Mouse (Mus musculus): ENCODE data around the gene Lgals9.
A peak's percentile ranks its signal among the peaks of the same experiment; 100 is the strongest.

Lgals9 gene

DNA sequence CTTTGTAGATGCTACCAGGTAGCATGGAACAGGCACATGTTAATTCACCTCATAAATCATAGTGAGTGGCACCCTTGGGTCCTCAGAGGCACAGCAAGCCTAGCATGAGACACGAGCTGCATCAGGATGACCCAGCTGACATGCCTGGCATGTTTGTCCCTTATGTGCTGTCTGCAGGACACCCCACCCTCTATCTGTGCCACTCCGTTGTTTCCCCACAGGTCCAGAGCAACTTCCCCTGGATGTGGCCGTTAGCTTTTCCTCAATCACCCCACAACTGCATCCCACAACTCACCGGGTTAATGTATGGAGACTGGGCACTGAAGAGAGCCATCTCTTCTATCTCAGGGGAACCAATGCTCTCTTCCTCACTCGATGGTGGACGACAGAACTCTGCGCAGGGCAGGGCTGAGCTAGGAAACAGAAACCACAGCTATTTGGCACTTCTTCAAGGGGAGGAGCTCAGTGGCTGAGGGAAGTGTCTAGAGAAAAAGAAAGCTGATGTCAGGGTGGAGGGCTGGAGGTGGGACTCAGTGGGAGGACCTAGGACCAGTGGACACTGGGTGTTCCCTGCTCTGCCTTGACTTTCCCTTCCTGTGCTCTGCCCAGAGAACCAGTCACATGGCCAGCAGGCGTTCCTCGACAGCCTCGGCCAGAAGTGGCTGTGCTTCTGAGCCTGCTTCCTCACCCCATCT lies at the start of gene Lgals9:
Gene Lgals9, minus strand, starts transcription at position 464 of the 695 bp plus-strand sequence.
- DNase-seq (ENCODE audit: low spot score) = peak; percentile 55

GRCm38 (mm10) chr11:79033636-79034035 lies 48.9 kb upstream of the Lgals9 start:
- no peak for DNase-seq (ENCODE audit: low spot score)

GRCm38 (mm10) chr11:79033021-79033420 lies 48.3 kb upstream of the Lgals9 start:
- no peak for DNase-seq (ENCODE audit: low spot score)

DNA sequence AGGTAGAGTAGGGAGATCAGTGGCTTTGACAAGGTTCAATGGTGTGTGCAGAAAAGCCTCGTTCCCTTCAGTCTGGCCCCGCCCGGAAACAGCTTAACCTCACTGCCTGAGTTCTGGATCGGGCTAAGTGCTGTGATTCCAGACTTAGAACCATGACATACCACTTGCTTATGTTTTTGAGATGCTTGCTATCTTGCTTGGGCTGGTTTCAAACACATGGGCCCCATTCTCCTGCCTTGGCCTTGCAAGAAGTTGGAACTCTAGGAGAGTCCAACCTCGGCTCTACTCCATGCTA lies 46.7 kb upstream of the Lgals9 start:
- DNase-seq (ENCODE audit: low spot score) = no peak

DNA sequence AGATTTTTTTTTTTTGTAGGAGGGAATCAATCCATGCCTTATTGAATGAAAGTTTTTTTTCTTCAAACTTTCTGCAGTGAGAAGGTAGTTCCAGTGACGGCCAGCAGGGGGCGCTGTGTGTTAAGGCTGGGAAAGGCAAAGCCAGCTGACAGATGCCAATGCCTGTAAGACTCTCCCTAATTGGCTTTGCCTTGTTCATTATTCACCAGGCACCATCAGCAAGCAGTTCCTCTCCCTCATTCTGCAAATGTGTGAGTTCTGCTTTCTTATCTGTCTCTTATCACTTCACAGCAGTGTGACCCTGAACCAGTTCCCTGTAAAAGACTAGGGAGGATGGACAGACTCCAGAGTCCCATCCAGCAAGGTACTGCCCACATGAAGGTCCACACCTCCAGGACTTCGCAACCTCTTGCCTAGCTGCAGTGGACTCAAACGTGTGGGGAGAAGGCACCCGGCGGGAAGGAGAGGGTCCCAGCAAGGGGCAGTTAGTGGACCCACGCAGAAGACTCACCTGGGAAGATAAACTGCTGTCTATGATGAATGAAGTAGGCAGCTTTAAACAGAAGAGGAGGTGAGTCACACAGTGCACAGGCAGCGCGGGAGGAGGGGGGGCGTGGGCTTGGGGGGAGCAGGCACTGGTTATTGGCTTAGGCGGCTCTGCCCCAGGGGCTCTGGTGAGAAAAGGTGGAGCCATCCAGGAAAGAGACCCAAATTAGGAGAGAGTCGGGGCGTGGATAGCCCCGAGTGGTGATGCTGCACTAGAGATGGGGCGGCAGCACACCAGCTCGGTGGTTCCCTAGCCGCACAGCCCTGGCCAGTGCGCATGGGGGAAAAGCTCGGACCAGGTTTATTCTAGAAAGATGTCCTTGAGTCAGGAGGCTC lies 46.1 kb upstream of the Lgals9 start:
- peak; percentile 87 for DNase-seq (ENCODE audit: low spot score)

DNA sequence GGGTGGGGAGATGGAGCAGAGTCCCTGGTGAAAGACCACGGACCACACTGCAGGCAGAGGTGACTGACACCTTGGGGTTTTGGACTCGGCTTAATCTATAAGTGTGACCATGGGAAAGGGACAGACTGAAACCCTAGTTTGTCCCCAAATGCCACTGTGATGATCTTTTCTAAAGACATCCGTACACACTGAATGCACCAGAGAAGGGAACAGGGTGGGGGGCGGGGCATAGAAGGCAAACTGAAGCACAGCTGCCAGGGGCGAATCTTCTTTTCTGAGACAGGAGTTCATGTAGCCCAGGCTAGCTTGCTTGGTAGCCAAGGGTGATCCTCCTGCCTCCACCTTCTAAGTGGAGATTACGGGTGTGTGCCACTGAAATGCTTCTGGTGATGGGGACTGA lies 39.0 kb upstream of the Lgals9 start:
- no peak for DNase-seq (ENCODE audit: low spot score)

DNA sequence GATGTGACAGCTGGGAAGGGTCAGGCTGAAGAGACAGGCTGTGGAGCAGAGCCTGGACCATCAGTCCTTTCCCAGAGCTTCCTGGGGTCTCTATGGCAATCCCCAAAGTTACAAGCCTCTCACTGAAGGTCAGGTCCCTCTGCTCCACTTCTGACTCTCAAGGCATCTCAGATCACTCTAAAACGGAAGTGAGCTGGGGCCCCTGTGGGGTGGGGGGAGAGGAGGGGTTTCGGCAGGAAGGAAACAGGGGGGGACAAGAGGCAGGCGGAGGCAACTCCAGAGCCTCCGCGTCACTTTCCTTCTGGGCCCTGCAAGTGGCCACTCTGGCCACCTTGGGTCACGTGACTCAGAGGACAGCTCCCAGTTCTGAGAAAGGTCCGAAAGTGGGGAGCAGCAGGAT lies 38.6 kb upstream of the Lgals9 start:
- no peak for DNase-seq (ENCODE audit: low spot score)

DNA sequence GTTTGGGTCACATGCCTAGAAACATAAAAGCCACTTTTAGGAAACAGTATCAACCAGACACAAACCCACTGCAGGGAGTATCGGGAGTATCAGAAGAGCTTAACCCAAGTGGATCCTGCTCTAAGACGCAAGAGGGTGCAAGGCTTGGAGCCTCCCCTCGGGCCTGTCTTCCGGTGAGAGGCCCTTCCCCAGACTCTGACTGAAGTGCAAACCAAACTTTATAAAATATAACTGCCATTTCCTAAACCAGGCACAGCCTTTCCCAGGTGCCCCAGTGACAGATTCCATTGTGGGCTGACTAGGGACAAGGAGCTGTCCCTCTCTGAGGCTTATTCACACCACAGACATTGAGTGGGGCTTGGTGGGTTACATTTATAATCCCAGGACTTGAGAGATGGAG lies 38.1 kb upstream of the Lgals9 start:
- DNase-seq (ENCODE audit: low spot score) = no peak

- no peak for DNase-seq (ENCODE audit: low spot score)
These were observed 35.8 kb upstream of the Lgals9 start for GRCm38 (mm10) chr11:79020535-79021045.

DNA sequence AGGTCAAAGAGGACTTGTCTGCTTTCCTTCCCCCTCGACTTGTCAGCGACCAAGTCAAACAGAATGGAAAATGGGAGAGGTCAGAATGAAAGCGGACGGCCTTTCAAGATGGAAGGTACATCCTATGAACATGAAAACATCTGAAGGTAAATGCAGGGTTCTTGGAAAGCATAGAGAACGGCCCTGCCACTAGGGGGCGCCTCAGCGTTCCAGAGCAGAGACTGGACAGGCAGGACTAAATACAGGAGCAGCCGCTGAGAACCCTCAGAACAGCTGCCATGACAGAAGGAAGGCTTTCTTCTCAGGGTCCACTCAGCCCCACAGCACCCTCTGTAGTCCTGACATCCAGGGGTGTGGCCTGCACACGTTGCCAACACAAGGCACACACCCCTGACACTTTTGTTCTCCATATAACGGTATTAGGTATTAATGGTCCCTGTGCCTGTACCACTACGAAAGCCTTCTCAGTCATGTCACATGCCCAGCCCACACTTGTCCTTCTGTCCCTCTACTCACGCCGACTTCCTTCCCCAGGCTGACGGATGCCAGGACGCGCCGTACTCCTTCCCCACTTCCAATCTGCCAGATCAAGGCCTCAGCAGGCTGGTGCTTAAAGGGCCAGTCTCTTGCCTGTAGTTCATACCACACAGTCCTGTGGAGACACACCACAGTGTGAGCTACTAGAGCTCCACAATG lies 35.2 kb upstream of the Lgals9 start:
- peak; percentile 54 for DNase-seq (ENCODE audit: low spot score)

DNA sequence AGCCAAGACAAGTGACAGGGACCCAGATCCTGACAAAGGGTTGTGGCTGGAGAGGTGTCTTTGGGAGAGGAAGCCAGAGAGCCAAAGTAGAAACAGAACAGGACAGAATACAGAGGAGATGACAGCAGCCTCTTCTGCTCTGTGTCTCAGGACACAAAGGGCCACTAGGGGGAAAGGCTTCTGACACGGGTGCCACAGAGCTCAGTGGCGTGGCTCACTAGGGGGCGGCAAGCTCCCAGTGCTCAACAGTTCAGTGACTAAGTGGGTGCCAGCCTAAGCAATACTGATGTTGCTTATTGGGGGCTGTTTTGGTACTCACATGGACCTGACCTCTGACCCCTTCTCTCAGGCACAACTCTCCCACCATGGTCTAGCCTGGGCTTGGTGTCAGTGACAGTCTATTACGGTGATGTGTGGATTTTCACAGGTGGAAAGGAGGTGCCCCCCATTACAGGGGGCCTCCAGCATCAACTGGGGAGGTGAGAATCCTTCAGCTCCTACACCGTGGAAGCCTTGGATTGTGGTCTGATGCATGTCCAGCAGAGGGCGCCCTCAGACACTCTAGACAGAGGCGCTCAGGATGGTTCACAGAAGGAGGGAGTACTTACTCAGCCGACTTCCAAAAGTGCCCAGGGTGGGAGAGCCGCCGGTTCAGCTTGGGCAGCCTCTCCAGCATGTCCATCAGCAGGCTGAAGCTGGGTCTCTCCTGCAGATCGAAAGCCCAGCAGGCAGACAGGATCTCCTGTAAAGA lies 34.4 kb upstream of the Lgals9 start:
- peak; percentile 77 for DNase-seq (ENCODE audit: low spot score)

DNA sequence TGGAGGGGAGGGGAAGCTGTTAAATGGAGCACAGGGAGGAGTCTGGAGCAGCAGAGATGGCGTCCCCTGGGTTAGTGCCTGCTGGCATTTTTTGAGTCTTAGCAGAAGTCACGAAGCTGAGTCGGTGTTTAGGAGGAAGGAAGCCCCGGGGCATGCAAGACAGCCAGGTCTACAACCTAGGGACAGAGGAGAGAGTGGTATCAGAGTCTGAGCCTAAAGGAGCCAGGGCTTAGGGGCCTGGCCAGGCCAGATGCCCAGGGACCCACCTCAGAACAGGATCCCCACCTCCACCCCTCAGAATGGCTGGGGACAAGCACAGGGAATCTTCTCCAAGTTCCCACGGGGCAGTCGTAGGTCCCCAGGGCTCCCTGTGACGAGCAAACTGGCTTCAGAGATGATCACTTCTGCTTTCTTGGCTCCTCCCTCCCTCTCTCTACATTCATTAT lies 32.4 kb upstream of the Lgals9 start:
- no peak for DNase-seq (ENCODE audit: low spot score)

DNA sequence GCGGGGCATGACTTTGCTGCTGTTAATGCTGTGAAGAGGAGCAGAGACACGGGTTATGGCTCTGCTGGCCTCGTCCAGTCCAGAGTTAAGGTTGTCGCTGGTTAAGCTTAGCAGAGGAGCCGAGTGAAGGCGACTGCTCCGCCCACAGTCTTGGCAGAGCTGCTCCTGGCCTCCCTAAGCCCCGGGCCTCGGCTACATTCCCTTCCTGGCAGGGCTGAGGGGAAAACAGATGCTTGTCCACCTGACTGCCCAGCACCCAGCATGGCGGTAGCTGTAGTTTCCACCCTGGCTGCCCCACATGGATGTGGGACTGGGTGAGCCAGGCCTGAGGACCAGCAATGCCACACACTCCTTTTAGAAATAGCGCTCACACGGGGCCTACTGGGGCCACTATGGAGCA lies 31.5 kb upstream of the Lgals9 start:
- DNase-seq (ENCODE audit: low spot score) = no peak

DNA sequence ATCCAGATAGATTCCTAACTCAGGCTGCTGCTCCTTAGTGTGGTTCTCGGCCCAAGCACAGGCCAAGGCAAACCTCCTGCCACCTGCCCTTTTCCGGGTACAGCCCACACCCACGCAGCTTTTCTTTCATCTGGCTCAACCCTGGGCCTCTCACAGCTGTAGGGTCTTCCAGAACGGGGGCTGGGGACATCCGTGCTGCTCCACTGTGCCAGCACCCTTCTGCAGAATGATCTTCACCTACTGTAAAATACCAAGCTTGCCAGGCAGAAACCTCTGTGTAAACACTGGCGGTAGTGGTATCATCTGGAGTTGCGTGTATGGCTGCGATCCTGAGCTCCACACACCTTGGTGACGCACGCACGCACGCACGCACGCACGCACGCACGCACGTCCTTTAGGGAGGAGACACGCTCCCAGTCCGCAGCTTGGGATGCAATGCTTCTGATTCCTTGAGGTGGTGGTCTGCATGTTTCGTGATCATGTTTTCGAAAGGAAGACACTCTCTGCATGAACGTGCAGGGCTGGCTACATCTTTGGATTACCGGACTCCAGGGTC lies 31.0 kb upstream of the Lgals9 start:
- DNase-seq (ENCODE audit: low spot score) = no peak

DNA sequence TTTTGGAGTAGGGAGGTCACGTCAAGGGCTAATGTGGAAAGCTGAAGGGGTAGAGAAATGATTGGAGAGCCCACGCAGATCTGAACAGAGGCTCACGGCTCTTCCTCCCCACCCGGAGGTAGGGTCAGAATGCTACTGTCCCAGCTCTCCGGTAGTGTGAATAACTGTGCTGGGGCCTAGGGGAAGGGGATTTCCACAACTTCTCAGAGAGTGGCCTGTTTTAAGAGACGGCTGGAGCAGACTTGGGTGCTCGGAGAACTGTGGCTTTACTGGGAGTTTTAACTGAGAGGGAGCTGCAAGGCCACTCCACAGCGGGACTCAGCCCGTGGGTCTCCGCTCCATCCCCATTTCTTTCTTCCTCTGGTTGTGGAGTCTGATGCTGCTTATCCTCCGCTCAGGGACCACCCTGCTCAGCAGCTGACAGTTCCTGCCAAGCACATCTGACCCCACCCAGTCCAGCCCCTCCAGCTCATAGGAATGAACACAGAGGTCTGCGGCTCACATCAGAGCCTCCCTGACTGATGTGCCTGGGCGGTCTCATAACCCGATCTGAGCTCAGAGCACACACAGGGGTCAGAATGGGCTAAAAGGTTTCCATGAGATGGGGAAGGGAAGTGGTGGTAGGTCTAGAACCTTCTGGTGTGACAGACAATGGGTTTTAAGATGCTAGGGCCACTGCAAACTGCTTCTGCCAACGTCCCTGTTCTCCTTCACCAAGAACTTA lies 30.0 kb upstream of the Lgals9 start:
- no peak for DNase-seq (ENCODE audit: low spot score)

DNA sequence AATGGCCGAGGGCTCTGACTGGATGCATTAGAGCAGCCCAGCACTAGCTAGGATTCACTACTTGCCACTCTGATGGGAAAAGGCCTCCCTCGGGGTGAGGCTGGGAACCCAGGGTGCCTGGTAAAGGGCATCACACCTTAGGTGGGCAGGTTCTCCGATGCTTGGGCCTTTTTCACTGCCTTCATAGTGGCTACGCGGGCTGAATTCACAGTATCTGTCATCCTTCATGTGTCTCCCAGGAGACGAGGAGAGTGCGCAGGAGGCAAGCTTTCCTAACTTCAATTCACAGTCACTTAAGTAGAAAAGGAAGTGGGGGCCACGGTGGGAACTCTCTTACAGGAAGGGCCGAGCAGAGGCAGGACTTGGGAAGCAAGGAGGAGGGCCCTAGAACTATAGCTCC lies 29.1 kb upstream of the Lgals9 start:
- no peak for DNase-seq (ENCODE audit: low spot score)

DNA sequence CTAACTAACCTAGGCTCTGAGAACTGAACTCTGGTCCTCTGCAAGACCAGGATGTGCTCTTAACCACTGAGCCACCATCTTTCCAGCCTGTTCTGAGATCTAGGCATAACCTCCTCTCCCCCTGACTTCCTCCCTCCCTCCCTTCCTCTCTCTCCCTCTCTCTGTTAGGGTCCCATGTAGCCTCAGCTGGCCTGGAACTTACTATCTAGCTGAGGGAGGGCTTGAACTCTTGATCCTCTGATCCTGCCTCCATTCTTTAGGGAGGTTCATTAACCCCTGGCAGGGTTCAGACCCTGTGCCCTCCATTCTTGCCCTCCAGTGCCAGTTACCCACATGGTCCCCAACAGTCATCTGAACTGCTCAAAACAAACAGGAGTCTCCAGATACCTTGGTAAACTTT lies 28.3 kb upstream of the Lgals9 start:
- DNase-seq (ENCODE audit: low spot score) = no peak

DNA sequence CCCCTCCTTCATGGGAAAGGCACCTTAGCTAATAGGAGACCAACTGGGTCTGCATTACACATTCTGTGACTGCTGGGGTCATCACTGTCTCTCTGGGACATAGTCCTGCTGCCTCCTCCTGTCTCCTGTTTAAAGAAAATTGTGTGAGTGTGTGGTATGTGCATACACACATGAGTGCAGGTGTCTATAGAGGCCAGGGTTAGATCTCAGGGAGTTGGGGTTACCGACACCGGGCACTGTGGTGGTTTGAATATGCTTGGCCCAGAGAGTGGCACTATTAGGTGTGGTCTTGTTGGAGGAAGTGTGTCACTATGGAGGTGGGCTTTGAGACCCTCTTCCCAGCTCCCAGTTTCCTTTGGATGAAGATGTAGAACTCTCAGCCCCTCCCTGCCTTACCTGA lies 27.8 kb upstream of the Lgals9 start:
- DNase-seq (ENCODE audit: low spot score) = no peak

- DNase-seq (ENCODE audit: low spot score) = no peak
These were observed 24.1 kb upstream of the Lgals9 start for GRCm38 (mm10) chr11:79008891-79009290.

DNA sequence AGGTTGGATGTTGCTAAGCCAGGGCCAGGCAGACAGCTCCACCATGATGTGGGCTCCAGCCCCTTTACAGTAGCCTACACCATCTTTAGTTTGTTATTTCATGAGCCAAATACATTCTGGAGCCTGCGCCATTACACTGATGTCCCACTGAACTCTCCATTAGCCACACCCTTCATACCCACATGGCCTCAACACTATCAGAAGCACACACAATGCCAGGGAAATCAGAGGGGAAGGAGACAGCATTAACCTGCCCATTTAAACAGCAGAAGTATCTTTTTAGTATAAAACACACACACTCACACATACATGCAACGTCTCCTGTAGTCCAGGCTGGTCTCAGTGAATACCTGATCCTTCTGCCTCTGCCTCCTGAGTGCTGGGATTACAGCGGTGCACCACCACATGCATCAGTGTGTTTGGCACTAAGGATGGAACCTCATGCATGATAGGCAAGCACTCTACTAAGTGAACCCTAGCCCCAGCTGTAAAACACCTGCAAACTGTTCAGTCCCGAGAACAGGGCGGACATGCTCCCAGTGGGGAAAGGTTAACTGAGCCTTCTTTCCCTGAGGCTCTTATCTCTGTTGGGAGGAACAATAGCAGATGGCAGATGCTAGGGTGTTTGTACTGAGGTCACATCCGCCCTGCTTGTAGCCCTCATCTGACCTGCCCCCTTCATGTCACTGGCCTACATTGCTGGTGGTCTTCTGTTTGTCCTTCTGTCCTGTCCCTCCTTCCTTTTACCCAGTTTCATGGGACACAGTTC lies 23.4 kb upstream of the Lgals9 start:
- no peak for DNase-seq (ENCODE audit: low spot score)
